Mouse (Mus musculus) 3T3-L1 (cell line): ENCODE measurements around the gene Ptpn5.

Source experiments
- DNase-seq: peaks from one replicate; pipeline ENCODE4 v3.0.0-alpha.2; 2015; ENCODE audit warnings: low read depth, low spot score

Gene Ptpn5

DNA sequence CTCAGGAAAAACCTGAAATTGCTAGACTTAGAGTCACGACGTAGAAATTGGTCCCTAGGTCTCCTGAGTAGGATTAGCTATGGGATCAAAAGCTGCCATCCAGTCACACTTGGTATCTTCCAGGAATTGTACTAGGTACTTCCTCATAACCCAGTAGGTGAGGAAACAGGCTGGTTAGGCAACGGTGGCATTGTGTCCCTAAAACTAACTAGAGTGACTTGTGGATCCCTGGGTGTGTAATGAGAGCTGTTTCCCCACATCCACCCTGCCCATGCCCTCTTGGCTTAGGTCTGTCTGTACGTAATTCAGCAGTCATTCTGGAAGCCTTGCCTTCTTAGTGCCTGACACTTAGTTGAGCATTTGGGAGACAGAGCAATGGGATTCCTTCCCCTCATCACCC lies 77.2 kb downstream of the Ptpn5 start:
- DNase-seq, result no peak

DNA sequence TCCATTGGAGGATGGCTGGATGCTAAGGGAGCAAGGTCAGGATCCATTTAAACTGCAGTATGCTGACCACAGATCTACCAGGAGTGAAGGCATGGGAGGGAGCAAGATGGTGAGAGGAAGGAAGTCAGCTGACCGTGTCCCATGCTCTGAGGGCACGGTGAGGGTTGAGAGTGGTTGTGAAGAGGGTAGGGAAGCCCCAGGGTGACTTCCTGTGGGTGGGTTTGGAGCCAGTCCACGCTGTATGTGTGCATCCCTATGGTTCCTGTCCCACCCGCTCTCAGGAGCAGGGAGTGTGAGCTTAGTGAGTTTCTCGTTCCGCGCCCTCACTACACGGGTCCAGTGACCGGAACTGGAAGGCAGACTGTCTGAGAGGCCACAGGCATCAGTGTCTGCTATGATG lies 77.7 kb downstream of the Ptpn5 start:
- no peak for DNase-seq

DNA sequence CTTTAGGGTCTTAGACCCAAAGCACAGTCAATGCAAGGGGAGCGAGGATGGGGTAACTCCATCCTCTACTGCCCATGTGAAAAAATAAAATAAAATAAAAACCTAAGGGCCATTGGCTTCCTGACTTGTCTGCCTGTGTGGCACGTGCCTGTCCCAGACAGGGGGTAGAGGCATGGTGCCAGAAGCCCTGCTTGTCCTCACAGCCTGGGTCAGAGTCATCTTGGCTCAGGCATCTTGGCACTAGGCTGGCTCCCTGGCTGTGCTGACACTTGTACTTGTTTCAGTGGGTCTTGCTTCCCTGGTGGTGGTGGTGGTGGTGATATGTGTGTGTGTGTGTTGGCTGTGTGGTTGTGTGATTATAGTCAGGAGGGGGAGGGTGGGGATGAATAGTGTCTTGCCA lies 78.8 kb downstream of the Ptpn5 start:
- DNase-seq, result no peak

DNA sequence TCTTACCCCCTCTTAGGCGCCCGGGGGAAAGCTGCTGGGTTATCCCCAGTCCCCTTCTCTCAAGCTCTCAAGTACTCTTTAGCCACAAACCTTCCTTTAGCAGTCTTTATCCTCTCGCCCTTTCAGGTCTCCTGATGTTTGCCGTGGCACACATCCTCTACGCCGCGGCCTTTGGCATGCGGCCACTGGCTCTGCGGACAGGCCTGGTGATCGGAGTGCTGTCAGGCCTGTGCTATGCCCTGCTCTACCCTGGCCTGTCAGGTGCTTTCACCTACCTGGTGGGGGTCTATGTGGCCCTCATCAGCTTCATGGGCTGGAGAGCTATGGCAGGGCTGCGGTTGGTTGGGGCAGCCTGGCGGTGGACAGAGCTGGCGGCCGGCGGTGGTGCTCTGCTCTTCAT lies 80.2 kb downstream of the Ptpn5 start:
- no peak for DNase-seq

DNA sequence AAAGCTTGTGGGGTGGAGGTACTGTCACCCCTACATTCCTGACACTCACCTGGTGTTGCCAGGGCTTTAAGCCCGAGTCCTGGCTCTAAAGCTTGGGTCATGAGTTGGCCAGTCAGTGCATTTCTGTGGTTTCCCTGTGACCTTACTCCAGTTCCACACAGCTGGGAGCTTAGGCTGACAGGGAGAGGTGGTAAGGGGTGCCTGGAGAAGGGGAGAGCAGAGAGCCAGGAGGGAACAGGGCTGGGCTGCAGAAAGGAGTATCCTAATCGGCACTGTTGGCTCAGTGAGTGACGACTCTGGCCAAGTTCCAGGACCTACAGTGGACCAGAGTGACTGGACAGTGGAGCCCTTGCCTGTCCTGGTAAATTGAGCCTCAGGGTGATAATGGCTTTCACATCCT lies 81.2 kb downstream of the Ptpn5 start:
- peak; percentile 84 for DNase-seq

DNA sequence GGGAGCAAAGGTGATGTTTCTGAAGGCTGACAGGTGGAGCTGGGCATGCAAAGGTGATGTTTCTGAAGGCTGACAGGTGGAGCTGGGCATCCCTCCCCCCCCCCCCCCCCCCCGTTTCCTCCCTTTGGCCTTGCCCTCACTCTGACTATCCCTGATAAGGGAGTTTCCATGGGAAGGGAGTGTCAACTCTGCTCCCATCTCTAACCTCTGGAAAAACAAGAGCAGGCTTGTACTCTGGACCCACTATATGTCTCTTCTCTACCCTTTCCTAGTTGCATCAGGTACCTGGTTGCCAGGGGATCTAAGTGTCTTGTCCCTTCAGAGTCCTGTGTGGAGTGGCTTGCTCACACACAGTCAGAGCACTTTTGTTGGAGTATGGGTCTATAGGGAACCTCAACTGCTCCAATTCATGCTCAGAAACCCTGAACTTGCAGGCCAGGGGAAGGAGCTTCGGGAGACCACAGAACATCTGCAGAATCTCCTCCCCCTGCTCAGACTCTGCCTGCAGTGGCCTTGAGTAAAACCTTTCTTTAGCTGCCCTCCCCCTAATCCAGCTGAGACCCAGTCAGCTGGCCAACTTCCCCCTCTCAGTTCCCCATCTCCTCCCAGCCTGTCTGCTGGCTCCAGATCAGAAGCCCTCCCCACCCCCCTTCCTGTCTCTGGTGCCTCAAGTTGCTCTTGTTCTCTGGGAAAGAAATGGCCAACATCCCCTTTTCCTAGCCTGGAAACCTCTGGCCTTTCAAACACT lies 81.9 kb downstream of the Ptpn5 start:
- peak; percentile 69 for DNase-seq

DNA sequence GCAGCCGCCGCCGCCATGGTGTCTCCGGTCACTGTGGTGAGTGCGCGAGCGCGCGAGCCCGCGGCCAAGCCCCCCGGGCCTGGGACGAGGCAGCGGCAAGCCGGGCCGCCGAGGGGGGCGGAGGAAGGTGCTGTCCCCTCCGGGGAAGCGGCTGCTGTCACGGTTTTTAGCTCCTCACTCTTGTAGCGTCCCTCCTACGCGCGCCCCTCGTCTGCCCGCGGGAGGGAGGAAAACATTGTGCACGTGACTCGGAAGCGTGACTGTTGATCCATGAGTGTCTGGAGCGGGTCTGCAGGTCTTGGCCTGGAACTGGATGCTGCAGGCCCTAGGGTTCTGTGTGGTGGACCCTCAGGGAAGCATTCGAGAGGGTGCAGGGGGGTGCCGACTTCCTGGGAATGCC lies 82.7 kb downstream of the Ptpn5 start:
- peak; percentile 46 for DNase-seq

DNA sequence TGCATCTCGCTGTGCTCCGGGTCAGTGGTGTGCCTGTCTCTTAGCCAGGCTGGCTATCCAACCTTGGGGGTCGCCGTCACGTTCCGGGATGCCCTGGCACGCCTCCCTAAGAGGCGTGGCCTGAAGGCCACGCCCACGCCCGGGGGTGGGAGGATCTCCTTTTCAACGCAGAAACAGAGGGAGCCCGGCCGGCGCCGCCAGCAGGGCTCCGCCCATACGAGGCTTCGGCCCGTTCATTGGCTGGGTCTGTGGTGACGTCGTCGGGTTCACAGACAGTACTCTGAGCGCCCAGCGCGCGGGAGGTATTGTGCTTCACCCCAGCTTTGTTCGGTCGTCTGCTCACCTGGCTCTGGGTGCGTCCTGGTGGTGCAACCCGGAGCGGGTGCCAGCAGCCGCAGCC lies 83.1 kb downstream of the Ptpn5 start, which contains the start of gene Tmem86a:
Gene Tmem86a (plus strand): TSS at position 236 of the 400 bp plus-strand sequence.
- peak; percentile 83 for DNase-seq

DNA sequence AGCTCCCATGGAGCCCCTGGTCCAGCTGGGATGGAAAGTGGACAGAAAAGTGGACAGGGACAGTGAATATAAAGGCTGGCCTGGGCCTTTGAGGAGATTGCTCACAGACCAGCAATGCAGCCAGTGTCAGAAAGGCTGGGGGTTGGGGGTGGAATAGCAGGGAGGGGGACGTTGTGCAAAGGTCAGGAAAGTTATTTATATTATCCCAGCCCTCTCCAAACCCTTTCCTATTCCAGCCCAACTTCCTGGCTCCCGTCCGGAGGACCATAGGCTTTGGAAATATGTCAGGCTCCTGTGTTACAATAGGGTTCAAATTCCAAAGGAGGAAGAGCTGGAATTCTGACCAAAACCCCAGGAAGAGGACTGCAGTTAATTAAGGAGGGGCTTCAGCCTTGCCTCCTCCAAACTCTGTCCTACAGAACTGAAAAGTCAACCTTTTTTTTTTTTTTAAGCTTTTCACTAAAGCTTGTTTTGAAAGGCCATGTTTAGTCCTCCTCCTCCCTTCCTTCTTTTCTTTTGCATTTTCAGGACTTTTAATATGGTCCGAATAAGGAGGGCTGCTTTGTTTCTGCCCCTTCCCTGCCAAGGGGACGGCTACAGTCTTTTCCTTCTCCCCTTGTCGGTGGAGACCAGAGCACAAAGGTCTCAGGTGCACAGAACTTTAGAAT lies 90.5 kb downstream of the Ptpn5 start:
- peak; percentile 45 for DNase-seq

DNA sequence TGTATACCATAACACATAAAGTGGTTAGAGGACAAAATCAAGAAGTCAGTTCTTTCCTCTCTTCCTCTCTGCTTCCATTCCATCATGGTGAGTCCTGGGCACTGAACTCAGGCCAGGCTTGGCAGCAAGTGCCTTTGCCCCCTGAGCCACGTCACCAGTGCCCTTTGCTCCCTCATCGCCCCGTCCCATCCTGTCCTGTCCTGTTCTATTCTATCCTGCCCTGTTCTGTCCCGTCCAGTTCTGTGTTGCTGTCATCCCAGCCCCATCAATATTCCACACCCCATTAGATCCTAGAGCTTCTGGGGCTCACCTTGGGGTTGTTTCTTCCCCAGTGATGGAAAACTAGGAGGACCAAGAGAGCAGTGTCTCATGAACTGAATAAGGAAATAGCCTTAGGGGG lies 91.4 kb downstream of the Ptpn5 start:
- DNase-seq, result no peak

DNA sequence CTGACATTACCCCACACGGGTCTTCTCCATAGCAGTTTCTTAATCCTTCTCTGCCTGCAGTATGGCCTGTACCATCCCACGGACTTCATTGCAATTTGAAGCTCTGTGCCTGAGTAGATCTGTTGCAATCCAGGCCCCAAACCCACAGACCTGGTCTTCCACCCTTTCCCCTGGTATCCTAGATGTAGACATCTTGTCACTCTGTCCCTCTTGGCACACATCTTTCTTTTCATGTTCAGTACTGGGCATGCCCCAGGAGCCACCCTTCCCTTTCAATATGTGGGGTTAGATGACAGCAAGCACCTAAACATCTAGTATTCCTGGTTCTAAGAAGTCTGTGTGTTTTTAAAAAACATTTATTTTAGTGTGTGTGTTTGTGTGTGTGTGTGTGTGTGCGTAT lies 91.8 kb downstream of the Ptpn5 start:
- DNase-seq, result no peak

DNA sequence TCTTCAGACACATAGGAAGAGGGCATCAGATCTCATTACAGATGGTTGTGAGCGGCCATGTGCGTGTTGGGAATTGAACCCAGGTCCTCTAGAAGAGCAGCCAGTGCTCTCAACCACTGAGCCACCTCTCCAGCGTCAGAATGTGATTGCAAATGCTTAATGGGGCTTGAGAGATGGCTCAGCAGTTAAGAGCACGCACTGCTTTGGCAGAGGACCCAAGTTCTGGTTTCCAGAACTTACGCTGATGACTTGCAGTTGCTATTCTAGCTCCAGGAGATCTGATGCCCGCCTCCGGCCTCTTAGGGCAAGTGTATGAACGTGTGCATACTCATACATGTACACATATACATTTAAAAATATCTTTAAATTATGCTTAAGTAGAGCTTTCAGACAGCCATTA lies 98.1 kb downstream of the Ptpn5 start:
- no peak for DNase-seq

DNA sequence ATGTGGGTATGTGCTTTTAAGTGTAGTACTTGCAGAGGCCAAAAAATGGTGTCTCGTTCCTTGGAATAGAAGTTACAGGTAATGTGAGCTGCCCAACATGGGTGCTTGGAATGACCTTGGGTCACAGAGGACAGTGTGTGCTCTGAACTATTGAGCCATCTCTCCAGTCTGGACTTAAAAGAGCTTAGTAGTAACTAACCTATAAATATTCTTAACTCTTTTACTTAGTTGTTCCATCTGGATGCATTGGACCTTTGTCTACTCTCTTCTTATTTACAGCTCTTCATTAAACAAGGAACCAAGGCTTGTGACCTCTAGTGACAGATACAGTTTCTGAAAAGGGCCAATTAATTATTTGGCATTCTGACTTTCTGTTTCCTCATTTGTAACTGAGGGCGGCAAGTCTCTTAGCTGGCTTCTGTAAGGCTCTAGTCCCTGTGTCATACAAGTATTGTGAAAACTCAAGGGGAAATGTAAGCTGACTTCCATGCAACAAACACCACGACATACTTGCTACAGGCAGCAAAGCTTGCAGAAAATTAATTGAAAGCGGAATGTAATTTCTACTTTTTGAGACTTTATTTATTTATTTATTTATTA lies 98.6 kb downstream of the Ptpn5 start:
- DNase-seq, result no peak

DNA sequence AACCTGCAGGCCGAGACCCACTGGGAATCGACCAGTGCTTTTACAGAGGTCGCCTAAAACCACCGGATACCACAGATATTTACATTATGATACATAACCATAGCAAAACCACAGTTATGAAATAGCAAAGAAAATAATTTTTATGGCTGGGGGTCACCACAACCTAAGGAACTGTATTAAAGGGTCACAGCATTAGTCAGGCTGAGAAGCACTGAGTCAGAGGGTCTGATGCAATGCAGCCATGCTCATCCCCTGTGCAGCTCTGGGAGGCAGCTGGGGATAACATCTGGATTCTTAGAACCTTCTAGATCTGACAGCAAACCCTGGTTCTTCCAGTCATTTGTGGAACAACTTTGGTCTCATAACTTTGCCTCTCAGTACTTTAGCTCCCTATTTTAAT lies 102.1 kb downstream of the Ptpn5 start:
- DNase-seq, result peak; percentile 93

DNA sequence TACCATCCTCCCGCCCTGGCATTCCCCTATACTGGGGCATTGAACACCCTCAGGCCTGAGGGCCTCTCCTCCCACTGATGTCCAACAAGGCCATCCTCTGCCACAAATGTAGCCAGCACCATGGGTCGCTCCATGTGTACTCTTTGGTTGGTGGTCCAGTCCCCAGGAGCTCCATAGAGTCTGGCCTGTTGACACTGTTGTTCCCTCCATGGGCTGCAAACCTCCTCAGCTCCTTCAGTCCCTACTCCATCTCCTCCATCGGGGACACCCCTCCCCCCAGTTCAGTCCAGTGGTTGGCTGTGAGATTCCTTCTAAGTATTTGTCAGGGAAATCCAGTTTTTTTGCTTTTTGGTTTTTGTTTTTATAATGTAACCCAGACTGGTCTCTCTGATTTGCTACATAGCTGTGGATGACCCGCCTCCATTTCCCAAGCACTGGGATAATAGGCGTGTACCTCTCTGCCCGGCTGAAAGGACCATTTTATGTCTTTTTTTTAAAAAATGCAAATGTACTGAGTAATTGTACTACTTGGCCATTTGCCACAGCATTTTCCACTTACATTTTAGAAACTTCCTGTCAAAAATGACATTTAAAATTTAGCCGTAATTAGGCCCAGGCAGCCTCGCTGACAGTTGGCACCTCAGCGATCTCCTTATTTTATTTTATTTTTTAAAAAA lies 102.8 kb downstream of the Ptpn5 start:
- peak; percentile 93 for DNase-seq
